Mouse (Mus musculus): ENCODE measurements around the gene Lhfp.

DNA sequence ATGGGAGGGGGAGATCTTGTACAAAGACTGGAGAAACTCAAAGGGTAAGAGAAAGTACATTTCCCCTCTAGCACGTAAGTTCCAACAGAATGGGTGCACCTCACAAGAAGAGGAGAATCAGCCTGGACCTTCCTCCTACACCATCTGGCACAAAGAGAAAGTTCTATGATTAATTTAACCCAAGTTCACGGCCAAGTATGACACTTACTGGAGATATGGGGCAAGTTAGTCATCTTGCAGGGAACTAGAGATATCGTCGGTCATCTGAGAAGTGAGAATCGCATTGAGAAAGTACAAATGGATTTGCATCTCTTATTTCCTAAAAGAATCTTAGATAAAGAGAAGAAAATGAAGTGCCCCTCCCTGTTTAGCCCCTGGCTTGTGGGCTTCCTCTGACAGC lies 211.2 kb downstream of the Lhfp start:
- TF ChIP-seq CTCF (IDR thresholded peaks at IDR 0.05; ENCODE audit: borderline replicate concordance, insufficient read depth, low read depth, low read length): no peak
- TF ChIP-seq POLR2A (IDR thresholded peaks at IDR 0.05; ENCODE audit: borderline replicate concordance, insufficient read depth, low read length): no peak
